Mouse (Mus musculus) adrenal gland, postnatal 36 days (tissue): Measurements from ENCODE around the gene Tbc1d1. TPM values are rescaled to one million over a fixed set of nuclear protein-coding genes. Genes with fewer than 3 reads are reported as not detected.

Source experiments
- DNase-seq, 2 experiments: peaks; one replicate each; pipeline ENCODE4 v3.0.0; 2021; ENCODE audit warnings: mixed read lengths in 1 of 2
- total RNA-seq, 2 experiments: library from RNA; stranded (reverse); gene quantifications; 2 replicates each; pipeline ENCODE4 v1.2.3; 2021

Gene Tbc1d1
- total RNA-seq, 2 experiments from 2014 or later: 11.0 to 16.6 TPM

DNA sequence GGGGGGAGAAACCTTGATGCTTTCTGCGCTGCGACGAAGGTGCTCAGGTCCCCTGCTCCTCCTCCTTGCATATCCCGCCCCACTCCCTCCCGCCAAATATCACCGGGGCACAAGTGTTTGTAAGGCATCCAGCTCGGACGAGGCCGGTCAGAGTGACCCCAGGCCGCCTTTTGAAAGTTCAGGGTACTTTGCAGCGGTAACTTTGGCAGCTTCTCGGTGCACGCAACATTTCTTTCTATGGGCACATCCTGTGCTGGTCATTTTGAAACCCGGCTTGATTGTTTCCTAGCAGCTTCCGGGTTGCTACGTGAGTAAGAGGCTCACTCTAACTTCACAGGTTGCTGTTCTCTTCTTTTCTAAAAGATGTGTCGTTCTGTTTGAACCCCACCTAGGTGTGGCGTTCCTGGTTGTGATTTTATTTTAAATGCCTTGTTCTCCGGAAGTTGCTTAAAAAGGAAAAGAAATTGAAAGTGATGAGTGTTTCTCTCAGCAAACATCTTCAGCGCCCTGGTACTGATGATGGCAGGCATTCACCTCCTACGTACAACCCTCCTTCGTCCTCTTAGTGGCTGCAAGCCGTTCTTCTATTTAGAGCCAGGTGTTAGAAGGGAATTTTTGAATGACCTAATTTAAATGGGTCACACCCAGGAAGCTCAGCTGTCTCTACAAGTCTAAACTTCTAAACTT, 4.7 kb downstream of the Tbc1d1 start:
- peak in 1 of 2 experiments; percentile 12 for DNase-seq

GRCm38 (mm10) chr5:64161917-64162316, 5.8 kb downstream of the Tbc1d1 start:
- no peak for DNase-seq

DNA sequence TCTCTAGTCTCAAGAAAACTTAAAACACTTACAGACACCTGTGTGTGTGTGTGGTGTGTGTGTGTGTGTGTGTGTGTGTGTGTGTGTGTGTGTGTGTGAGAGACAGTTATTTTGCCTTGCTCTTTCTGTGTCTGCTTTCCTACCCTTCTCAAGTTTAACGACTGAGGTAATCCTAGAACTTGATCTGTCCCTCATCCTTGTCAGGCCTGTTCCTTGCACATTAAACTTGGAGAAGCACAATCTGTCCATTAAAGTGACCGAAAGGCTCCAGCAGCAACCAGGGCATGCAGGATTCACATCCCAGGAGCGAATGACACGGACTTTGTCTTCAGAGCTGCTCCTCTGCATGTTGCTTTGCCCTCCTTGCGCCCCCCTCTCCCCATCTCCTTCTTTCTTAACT, 6.5 kb downstream of the Tbc1d1 start:
- DNase-seq: no peak

- no peak for DNase-seq
Measured at GRCm38 (mm10) chr5:64164414-64164813, 8.3 kb downstream of the Tbc1d1 start.

GRCm38 (mm10) chr5:64165826-64166225, 9.7 kb downstream of the Tbc1d1 start:
- DNase-seq: no peak

GRCm38 (mm10) chr5:64168990-64169540, 13.0 kb downstream of the Tbc1d1 start:
- DNase-seq: no peak

- no peak for DNase-seq
Measured at GRCm38 (mm10) chr5:64172884-64173283, 16.8 kb downstream of the Tbc1d1 start.

- DNase-seq: no peak
Measured at GRCm38 (mm10) chr5:64173302-64173701, 17.2 kb downstream of the Tbc1d1 start.

DNA sequence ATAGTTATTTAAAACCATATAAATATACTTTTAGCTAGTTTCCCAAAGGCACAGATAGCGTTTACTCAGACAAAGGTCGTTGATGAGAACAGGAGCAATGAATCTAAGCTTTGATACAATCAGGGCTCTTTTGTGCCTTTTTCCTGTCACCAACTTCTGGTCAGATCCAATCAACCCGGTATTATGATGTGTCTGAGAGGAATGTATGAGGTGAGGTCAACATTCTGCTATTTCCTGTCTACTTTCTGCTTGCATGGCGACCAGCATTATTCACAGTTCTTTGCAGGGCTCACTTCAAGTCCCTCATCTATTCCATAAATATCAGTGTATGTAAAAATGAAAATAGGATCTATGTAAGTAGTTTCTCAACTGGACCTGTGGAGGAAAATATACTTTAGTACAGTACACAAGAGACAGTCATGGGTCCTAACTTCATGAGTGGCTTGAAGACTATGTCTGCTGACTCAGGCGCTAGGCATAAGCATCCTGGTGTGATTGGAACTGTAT, 18.4 kb downstream of the Tbc1d1 start:
- DNase-seq: no peak

DNA sequence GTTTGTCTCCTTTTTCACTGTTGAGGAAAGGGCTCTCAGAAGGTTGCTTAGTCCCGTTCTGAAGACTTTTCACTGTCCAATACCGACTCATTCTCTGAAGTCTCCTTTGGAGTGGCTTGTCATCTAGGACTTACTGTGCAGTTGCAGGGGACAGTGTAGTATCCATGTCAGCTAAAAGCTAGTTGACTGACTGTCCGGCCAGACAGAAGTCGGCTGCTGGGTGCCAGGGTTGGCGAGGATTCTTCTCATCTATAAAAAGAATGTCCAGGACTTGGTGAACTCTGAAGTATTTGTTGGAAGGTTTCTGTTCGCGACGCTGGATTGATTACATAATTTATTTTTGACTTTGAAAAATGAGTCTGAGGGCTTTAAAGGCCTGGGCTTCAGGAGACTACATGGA, 24.4 kb downstream of the Tbc1d1 start:
- DNase-seq: no peak

GRCm38 (mm10) chr5:64183712-64184111, 27.6 kb downstream of the Tbc1d1 start:
- DNase-seq: no peak

DNA sequence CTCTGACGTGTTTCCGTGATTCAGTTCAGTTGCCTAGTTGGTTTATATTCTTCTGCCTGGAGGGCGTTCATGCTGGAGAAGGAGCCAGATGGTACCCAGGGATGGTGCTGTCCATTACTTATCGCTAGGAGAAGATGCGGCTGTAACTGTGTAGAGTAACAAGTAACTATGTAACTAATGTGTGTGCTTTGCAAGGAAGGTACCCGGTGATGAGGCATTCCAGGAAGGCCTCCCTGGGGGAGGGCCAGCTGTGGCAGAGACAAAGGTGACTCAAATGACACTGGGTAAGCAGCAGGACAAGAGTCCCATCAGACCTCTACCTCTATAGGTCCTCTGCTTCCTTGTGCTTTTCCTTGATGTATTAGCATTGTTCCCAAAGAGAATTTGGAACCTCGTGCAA, 29.2 kb downstream of the Tbc1d1 start:
- DNase-seq: no peak

DNA sequence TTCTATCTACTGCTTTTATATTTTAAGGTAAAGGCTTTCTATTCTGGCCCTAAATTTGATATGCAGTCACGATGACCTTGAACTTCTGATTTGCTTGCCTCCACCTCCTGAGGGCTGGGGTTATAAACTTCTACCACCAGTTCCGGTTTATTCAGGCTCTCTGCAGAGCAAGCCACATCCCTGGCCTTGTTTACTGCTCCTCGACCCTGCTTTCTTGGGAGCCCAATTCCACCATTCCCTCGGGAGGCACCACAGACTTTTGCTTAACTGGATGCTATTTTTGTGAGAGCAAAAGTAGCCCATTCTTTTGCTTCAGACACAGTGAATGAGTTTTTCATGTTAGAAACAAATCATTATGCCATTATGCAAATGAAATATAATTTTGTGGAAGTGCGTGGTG, 30.5 kb downstream of the Tbc1d1 start:
- peak in 1 of 2 experiments; percentile 4 for DNase-seq

DNA sequence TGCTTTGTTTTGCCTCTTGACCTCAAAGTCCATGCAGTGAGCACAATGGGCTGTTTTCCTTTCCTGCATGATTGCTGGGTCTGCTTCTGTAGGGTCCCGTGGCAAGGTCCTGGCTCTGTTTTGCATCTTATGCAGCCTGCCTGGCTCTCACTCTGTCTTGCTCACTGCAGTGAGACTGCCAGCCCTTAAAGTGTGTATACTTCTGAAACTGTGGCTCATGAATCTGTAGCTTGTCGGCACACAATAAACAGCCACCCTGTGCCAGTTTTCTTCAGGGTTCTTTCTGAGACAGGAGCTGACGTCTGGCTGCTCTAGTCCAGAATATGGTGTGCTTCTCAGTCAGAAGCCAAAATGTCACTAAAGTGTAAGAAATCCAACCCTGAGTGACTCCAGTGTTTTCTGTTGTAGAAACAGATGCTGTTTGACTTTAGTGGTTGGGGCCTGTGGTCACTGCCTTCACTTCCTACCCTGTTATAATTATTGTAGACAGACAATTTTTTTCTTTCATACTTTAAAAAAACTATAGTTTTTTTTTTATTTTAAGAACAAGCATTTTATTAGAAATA, 32.1 kb downstream of the Tbc1d1 start:
- no peak for DNase-seq

- DNase-seq: no peak
Measured at GRCm38 (mm10) chr5:64190892-64191291, 34.8 kb downstream of the Tbc1d1 start.

- peak in 1 of 2 experiments; percentile 22 for DNase-seq
Measured at GRCm38 (mm10) chr5:64193353-64193752, 37.2 kb downstream of the Tbc1d1 start.

- DNase-seq: peak; percentile 24 to 46
Measured at GRCm38 (mm10) chr5:64196250-64196865, 40.3 kb downstream of the Tbc1d1 start.

DNA sequence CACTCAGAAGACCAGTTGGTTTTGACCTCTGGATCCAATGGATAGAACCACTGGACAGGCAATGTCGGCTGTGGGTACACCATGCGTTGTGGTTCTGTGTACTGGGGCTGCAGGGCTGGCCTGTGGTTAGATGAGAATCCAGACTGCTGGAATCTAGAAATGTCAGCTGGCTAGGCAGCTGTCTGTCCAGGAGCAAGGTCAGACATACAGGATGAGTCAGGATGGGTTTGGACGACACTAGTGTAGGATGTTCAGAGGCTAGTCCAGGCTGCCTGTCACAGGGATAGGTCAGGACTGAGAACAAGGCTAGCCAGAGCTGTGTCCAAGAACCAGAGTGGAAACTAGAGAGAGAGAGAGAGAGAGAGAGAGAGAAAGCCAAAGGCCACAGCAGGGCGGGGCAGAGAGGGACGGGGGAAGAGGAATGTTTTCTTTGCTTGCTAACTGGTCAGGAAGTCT, 40.8 kb downstream of the Tbc1d1 start:
- DNase-seq: peak; percentile 35 to 40

DNA sequence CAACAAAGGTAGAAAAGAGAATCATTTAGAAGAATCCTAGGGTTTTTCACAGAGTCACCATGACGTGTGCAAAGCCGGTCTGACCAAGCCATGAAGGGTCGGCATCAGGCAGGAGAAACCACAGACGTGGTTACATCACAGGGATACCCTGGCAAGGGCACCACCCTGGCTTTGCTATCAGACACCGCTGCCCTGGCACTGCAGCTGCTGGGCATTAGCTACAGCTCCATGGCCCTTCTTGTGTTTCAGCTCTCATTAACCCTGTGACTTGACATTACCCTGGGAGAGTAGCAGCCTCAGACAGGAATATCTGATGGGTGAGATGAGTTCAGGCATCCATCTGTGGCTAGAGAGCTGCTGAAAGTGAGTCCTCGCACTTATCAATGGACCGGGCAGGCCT, 42.5 kb downstream of the Tbc1d1 start:
- no peak for DNase-seq

GRCm38 (mm10) chr5:64201071-64201470, 45.0 kb downstream of the Tbc1d1 start:
- no peak for DNase-seq

- DNase-seq: peak; percentile 16 to 48
Measured at GRCm38 (mm10) chr5:64202306-64202705, 46.2 kb downstream of the Tbc1d1 start.

GRCm38 (mm10) chr5:64205610-64206009, 49.5 kb downstream of the Tbc1d1 start:
- no peak for DNase-seq

- no peak for DNase-seq
Measured at GRCm38 (mm10) chr5:64206431-64206830, 50.3 kb downstream of the Tbc1d1 start.
